Mouse (Mus musculus) heart, embryonic 14.5 days (tissue): ENCODE results near the gene Cdk1. TPM values are rescaled to one million over a fixed set of nuclear protein-coding genes. Genes with fewer than 3 reads are reported as not detected.

Experiments used
- ATAC-seq: fragments of 200-750 bp; cut with Nextera tagmentation; 2 replicates; pipeline ENCODE4 v1.8.0; 2017; ENCODE audit warnings: low read depth, moderate TSS enrichment; ENCODE audit not compliant: insufficient number of reproducible peaks, insufficient read depth, low FRiP score
- H3K27ac ChIP-seq, 2 experiments: fragments of 200-500 bp in 1 of 2; fragments of 300-500 bp in 1 of 2; sonication (generic) in 1 of 2; replicated peaks in 1 of 2; 2 replicates each; pipeline ENCODE4 v1.5.1; 2012 to 2014; ENCODE audit warnings: low read depth in 2 of 2, low read length in 2 of 2, control low read depth in 1 of 2, mild to moderate bottlenecking in 1 of 2, mixed read lengths in 1 of 2; ENCODE audit not compliant: control insufficient read depth in 1 of 2, insufficient read depth in 1 of 2
- H3K27me3 ChIP-seq: fragments of 300-500 bp; sonication (generic); 2 replicates; pipeline ENCODE4 v1.6.1; 2014; ENCODE audit warnings: mild to moderate bottlenecking, low read length, control low read depth; ENCODE audit not compliant: control insufficient read depth, insufficient read depth
- H3K36me3 ChIP-seq: fragments of 300-500 bp; sonication (generic); 2 replicates; pipeline ENCODE4 v1.6.1; 2014; ENCODE audit warnings: mild to moderate bottlenecking, control low read depth, low read length, mixed read lengths; ENCODE audit not compliant: control insufficient read depth, insufficient read depth
- H3K4me1 ChIP-seq, 2 experiments: fragments of 200-500 bp in 1 of 2; fragments of 300-500 bp in 1 of 2; sonication (generic) in 1 of 2; 2 replicates each; pipeline ENCODE4 v1.6.1; 2012 to 2014; ENCODE audit warnings: low read length in 2 of 2, control low read depth in 1 of 2, mixed read lengths in 1 of 2; ENCODE audit not compliant: control insufficient read depth in 2 of 2, insufficient read depth in 2 of 2
- H3K4me2 ChIP-seq: fragments of 300-500 bp; sonication (generic); 2 replicates; pipeline ENCODE4 v1.6.1; 2014; ENCODE audit warnings: mild to moderate bottlenecking, low read length
- H3K4me3 ChIP-seq, 2 experiments: fragments of 200-500 bp in 1 of 2; fragments of 300-500 bp in 1 of 2; sonication (generic) in 1 of 2; 2 replicates each; pipeline ENCODE4 v1.5.1; 2012 to 2014; ENCODE audit warnings: low read length in 2 of 2, mild to moderate bottlenecking in 2 of 2, control low read depth in 1 of 2, low read depth in 1 of 2, moderate library complexity in 1 of 2; ENCODE audit not compliant: control insufficient read depth in 1 of 2, insufficient read depth in 1 of 2
- H3K9ac ChIP-seq: fragments of 300-500 bp; sonication (generic); 2 replicates; pipeline ENCODE4 v1.6.1; 2014; ENCODE audit warnings: mild to moderate bottlenecking, low read length
- H3K9me3 ChIP-seq: fragments of 300-500 bp; sonication (generic); 2 replicates; pipeline ENCODE4 v1.6.1; 2016; ENCODE audit warnings: low read length, control low read depth; ENCODE audit not compliant: control insufficient read depth
- WGBS: fragments of 180-500 bp; shearing (Covaris S2); extraction: QIAGEN DNeasy Blood & Tissue Kit; methylation state at CpG from one replicate; pipeline ENCODE4 v1.1.7; 2014; 5-methylcytosine and 5-hydroxymethylcytosine counted together
- polyA plus RNA-seq: library from polyadenylated mRNA; unstranded; fragments of >200 nt; fragmentation: Nextera tagmentation; extraction: Ambion mirVana; gene quantifications from 2 replicates; pipeline ENCODE4 v1.2.1, GENCODE M21; 2014

Gene Cdk1
- polyA plus RNA-seq, 1 experiment from 2014 or later = 355 TPM

DNA sequence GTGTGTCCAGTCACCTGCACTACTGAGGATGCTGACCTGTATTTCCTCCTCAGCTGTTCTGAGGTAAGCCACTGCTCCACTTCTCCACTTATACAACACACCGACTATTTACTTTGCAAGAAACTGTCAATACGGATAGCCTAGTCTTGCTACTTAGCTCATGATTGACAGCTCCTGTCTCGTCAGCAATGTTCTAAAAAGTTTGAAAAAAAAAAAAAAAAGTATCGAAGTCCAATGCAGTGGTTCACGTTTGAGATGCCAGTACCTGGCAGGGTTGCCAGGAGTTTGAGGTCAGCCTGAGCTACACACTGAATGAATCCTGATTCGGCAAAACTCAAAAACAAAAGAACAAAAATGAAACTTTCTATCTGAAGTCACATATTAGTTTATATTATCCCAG, 21.5 kb downstream of the Cdk1 start:
- no peaks in the 10 kb centered on the region for H3K4me1 ChIP-seq
- WGBS = 88% methylated on average over 6 of the region's 6 CpGs
- no peak overlapping the region for H3K9ac ChIP-seq
- no peaks in the 10 kb centered on the region for H3K9me3 ChIP-seq
- H3K4me2 ChIP-seq = no peak overlapping the region
- ATAC-seq = no peak
- no peak overlapping the region for H3K4me3 ChIP-seq
- no peaks in the 10 kb centered on the region for H3K27me3 ChIP-seq
- H3K36me3 ChIP-seq = peaks cover 28% of the 10 kb centered on the region
- H3K27ac ChIP-seq = no peak overlapping the region

- no peak overlapping the region for H3K9ac ChIP-seq
- ATAC-seq = no peak
Observed at GRCm38 (mm10) chr10:69328656-69329046, 24.1 kb downstream of the Cdk1 start.

GRCm38 (mm10) chr10:69328029-69328655, 24.6 kb downstream of the Cdk1 start:
- no peak for ATAC-seq
- no peaks in the 10 kb centered on the region for H3K4me1 ChIP-seq
- H3K9me3 ChIP-seq = no peaks in the 10 kb centered on the region
- no peak overlapping the region for H3K4me2 ChIP-seq
- no peak overlapping the region for H3K4me3 ChIP-seq
- no peak overlapping the region for H3K9ac ChIP-seq
- H3K27me3 ChIP-seq = no peaks in the 10 kb centered on the region
- H3K27ac ChIP-seq = no peak overlapping the region
- H3K36me3 ChIP-seq = peaks cover 3% of the 10 kb centered on the region; the same call in 1 of the 2 replicates
- WGBS = 88% methylated on average over 12 of the region's 12 CpGs

More at GRCm38 (mm10) chr10:69328656-69329046, 24.1 kb downstream of the Cdk1 start:
- WGBS = 68% methylated on average over 4 of the region's 4 CpGs
- H3K36me3 ChIP-seq = peaks cover 7% of the 10 kb centered on the region; the same call in 1 of the 2 replicates
- no peak overlapping the region for H3K4me3 ChIP-seq
- H3K4me1 ChIP-seq = no peaks in the 10 kb centered on the region
- H3K27ac ChIP-seq = no peak overlapping the region
- no peaks in the 10 kb centered on the region for H3K27me3 ChIP-seq
- H3K4me2 ChIP-seq = no peak overlapping the region
- H3K9me3 ChIP-seq = no peaks in the 10 kb centered on the region

DNA sequence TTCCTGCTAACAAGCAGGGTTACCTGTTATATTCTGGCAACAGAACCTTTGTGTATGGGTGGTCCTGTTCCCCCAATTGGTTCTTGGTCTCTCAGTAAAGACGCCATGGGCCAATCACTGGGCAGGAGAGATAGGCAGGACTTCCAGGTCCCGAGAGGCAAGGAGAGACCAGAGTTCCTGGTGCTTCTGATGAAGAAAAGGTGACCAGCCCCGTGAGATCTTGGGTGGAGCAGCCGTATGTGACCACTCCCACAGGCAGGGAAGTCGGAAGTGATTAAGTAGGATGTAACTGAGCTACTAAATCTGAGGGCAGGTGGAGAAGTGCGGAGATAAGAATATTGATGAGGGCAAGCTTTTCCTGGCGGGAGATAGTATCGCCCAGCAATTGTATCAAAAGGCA, 25.4 kb downstream of the Cdk1 start:
- 54% methylated on average over 8 of the region's 8 CpGs for WGBS
- Histone ChIP-seq H3K9ac (no peak overlapping the region), H3K4me3 (no peak overlapping the region), H3K27me3 (no peaks in the 10 kb centered on the region), H3K27ac (no peak overlapping the region), H3K36me3 (no peaks in the 10 kb centered on the region), H3K9me3 (no peaks in the 10 kb centered on the region), H3K4me1 (no peaks in the 10 kb centered on the region), H3K4me2 (no peak overlapping the region)
- ATAC-seq = no peak

DNA sequence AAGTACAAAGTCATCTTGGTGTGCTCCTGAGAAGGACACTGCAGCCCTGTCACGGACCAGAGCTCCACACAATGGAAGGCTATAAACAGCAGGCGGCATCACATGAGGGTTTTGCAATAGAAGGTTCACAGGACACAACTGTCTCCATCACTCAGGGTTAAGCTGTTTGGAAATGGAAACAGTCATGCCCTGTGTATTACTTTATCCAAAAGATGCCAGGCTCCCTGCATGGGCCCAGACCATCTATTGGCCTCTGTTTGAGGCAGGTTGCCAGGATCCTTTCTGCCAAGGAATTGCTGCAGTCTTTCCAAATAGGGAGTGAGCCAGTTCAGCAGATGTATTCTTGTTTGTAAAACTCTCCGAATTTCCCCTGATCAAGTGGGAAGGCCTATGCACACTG, 26.3 kb downstream of the Cdk1 start:
- Histone ChIP-seq H3K4me3 (no peak overlapping the region), H3K36me3 (no peaks in the 10 kb centered on the region), H3K9ac (no peak overlapping the region), H3K4me1 (peaks cover 0 to 2% of the 10 kb centered on the region in 2 experiments; a peak in 1 of 4 replicates), H3K9me3 (no peaks in the 10 kb centered on the region), H3K27ac (no peak overlapping the region), H3K27me3 (no peaks in the 10 kb centered on the region), H3K4me2 (no peak overlapping the region)
- no peak for ATAC-seq
- WGBS = 77% methylated on average over 3 of the region's 3 CpGs

DNA sequence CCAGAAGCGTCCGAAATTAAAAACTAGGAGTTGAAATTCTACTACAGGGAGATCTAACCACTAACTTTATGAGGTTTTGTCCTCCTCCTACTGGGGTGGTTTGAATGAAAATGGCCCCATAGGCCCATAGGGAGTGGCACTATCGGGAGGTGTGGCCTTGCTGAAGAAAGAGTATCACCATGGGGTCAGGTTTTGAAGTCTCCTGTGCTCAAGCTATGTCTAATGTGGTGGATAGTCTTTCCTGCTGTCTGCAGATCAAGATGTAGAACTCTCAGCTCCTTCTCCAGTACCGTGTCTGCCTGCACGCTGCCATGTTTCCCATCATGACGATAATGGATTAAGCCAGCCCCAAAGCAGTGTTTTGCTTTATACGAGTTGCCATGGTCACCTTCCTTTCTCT, 27.9 kb downstream of the Cdk1 start:
- no peak overlapping the region for H3K9ac ChIP-seq
- 0 out of 2 replicates have a peak, but pooled peaks cover 2% of the 10 kb centered on the region for H3K9me3 ChIP-seq
- no peaks in the 10 kb centered on the region for H3K36me3 ChIP-seq
- H3K4me1 ChIP-seq = peaks cover 0 to 3% of the 10 kb centered on the region in 2 experiments; a peak in 1 of 4 replicates
- H3K4me3 ChIP-seq = no peak overlapping the region
- no peaks in the 10 kb centered on the region for H3K27me3 ChIP-seq
- no peak overlapping the region for H3K27ac ChIP-seq
- H3K4me2 ChIP-seq = no peak overlapping the region
- 85% methylated on average over 7 of the region's 7 CpGs for WGBS
- no peak for ATAC-seq

- no peak for ATAC-seq
- Histone ChIP-seq H3K27me3 (no peaks in the 10 kb centered on the region), H3K4me1 (peaks cover 0 to 3% of the 10 kb centered on the region in 2 experiments; a peak in 1 of 4 replicates), H3K9ac (no peak overlapping the region), H3K9me3 (0 out of 2 replicates have a peak, but pooled peaks cover 2% of the 10 kb centered on the region), H3K27ac (no peak overlapping the region), H3K4me3 (no peak overlapping the region), H3K36me3 (no peaks in the 10 kb centered on the region), H3K4me2 (no peak overlapping the region)
- WGBS = 81% methylated on average over 13 of the region's 13 CpGs
Observed at GRCm38 (mm10) chr10:69323986-69324385, 28.8 kb downstream of the Cdk1 start.
